Mouse (Mus musculus): Measurements from ENCODE around the gene Capn2. TPM values are rescaled to one million over a fixed set of nuclear protein-coding genes. Genes with fewer than 3 reads are reported as not detected.

Capn2 gene
- polyA plus RNA-seq, 1 experiment from 2014 or later, result 105 TPM

DNA sequence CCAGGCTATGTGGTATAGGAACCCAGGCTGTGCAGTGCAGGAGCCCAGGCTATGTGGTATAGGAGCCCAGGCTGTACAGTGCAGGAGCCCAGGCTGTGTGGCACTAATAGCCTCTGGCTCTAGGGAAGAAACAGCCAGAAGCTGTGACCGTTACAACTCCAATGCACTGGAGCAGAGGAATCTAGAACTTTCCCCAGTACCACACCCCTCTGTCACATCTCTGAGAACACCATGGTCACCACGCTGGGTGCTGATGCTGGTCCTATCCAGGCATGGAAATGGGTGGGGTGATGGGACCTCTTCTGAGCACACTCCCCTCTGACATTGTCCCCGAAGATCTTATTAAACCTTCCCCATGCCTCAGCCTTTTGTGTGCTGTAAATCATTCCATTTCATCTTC is 12.1 kb downstream of the Capn2 start:
- Histone ChIP-seq H3K27ac (no peak overlapping the region), H3K4me1 (replicated peaks) (peaks cover 30% of the 10 kb centered on the region), H3K36me3 (peaks cover 45% of the 10 kb centered on the region), H3K9me3 (no peaks in the 10 kb centered on the region), H3K4me3 (no peak overlapping the region), H3K27me3 (ENCODE audit: insufficient read depth, poor library complexity, severe bottlenecking) (no peaks in the 10 kb centered on the region)
- 91% methylated on average over 3 of the region's 3 CpGs for WGBS
- DNase-seq (ENCODE audit: low spot score), result no peak

DNA sequence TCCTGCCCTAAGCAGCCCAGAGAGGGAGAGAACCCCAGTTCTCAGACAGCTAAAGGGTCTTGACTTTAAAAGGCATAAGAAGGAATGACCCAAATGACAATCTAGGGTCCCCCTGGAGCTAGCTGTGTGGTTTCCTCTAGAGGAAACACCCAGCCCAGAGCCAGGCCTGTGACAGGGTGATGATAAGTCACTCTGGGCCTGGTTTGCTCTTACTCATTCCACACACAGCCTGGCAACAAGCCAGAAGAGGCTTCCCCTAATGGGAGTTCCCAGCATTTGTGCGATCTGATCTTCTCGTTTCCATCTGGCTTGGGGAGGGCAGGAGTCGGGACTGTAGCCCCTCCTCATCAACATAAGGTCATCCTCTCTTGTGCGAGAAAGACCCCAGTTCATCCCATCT is 13.2 kb downstream of the Capn2 start:
- Histone ChIP-seq H3K27me3 (ENCODE audit: insufficient read depth, poor library complexity, severe bottlenecking) (no peaks in the 10 kb centered on the region), H3K9me3 (no peaks in the 10 kb centered on the region), H3K4me1 (replicated peaks) (peaks cover 31% of the 10 kb centered on the region), H3K27ac (no peak overlapping the region), H3K36me3 (peaks cover 35% of the 10 kb centered on the region), H3K4me3 (no peak overlapping the region)
- DNase-seq (ENCODE audit: low spot score), result no peak
- 41% methylated on average over 4 of the region's 4 CpGs for WGBS

DNA sequence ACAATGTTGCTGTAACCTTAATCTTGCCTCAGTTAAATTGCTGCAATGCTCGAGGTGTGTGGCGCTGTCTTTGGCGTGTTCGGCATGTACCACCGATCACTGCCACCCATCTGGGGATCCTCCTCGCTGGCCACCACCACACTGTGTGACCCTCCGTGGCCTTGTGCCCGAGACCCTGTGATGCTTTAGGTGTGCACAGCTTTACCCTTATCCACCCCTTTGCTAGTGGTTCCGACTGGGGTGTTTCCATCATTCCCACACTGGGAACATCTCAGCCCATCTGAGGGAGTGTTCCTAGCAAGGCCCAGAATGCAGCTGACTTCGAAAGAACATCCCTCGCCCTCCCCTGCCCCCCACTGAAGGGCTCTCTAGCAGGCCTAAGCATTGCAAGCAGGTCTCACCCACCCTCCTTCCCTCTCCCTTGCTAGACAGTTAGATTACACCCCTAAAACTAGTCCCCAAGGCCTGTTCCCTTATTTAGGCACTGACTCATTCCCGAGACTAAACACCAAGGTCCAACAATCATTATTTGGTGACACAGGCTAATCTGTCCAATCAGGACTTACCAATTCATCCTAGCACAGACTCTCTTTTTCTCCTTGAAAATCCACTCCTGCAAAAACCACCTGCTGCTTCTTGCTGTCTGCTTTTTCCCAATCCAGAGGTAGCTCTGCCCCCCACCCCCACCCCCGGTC is 14.1 kb downstream of the Capn2 start:
- no peak overlapping the region for H3K4me3 ChIP-seq
- no peak for DNase-seq (ENCODE audit: low spot score)
- no peaks in the 10 kb centered on the region for H3K9me3 ChIP-seq
- 89% methylated on average over 13 of the region's 13 CpGs for WGBS
- no peaks in the 10 kb centered on the region for H3K27me3 ChIP-seq (ENCODE audit: insufficient read depth, poor library complexity, severe bottlenecking)
- H3K4me1 ChIP-seq (replicated peaks), result peaks cover 27% of the 10 kb centered on the region
- peaks cover 26% of the 10 kb centered on the region for H3K36me3 ChIP-seq
- no peak overlapping the region for H3K27ac ChIP-seq

DNA sequence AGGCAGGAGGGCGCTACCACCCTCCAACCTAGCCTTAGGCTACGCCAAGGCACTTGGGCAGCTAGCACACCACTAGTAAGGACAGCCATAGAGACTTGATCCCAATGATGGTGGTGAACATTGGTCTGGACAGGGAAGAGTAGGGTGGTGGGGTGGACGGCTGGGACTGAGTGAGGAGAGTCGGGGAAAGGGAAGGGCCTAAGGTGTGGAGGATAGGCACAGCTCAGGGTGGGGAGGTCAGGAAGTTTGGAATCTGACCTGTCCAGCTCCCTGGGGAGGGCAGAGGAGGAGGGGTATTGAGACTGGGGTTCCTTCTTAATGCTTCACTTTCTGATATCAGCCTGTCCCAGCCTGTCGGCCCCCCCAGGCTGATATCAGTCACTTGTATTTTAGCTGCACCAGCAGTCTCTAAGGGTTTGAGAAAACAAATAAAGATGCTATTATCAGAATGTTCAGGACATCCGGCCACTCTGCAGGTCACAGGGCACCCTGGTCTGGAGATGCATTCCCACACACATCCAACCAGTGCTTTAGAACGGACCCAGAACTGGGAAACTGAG is 14.8 kb downstream of the Capn2 start:
- H3K27ac ChIP-seq, result no peak overlapping the region
- no peak overlapping the region for H3K4me3 ChIP-seq
- H3K36me3 ChIP-seq, result peaks cover 25% of the 10 kb centered on the region
- WGBS, result 87% methylated on average over 7 of the region's 7 CpGs
- peaks cover 27% of the 10 kb centered on the region for H3K4me1 ChIP-seq (replicated peaks)
- no peaks in the 10 kb centered on the region for H3K9me3 ChIP-seq
- no peaks in the 10 kb centered on the region for H3K27me3 ChIP-seq (ENCODE audit: insufficient read depth, poor library complexity, severe bottlenecking)
- no peak for DNase-seq (ENCODE audit: low spot score)

DNA sequence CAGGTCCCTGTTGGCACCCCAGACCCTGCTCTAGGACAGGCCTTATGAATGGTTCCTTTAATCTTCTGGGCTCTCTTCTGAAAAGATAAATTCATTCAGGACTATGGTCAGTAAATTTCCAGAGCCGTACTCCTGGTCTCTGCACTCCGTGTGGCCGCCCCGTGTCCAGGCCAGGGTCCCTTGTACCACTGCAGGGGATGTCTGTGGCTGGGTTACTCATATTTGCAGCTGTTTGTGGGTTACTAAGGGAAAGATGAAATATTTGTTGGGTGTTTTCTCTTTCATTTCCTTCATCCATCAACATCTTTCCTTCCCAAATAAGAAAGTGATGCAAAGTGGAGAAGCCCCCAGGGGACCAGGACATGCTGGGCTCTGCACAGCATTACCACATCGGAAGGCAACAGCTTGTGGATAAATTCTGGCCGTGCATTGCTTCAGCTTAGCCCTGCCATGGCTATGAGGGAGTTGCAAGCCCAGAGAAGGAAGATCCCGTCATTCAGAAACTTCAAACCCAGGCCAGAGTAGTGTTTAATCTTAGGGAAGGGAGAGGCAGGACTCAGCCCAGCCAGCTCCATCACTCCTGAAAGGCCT is 15.5 kb downstream of the Capn2 start:
- H3K9me3 ChIP-seq, result no peaks in the 10 kb centered on the region
- no peak for DNase-seq (ENCODE audit: low spot score)
- H3K36me3 ChIP-seq, result peaks cover 25% of the 10 kb centered on the region
- no peaks in the 10 kb centered on the region for H3K27me3 ChIP-seq (ENCODE audit: insufficient read depth, poor library complexity, severe bottlenecking)
- no peak overlapping the region for H3K27ac ChIP-seq
- WGBS, result 89% methylated on average over 7 of the region's 7 CpGs
- H3K4me1 ChIP-seq (replicated peaks), result peaks cover 31% of the 10 kb centered on the region
- no peak overlapping the region for H3K4me3 ChIP-seq

DNA sequence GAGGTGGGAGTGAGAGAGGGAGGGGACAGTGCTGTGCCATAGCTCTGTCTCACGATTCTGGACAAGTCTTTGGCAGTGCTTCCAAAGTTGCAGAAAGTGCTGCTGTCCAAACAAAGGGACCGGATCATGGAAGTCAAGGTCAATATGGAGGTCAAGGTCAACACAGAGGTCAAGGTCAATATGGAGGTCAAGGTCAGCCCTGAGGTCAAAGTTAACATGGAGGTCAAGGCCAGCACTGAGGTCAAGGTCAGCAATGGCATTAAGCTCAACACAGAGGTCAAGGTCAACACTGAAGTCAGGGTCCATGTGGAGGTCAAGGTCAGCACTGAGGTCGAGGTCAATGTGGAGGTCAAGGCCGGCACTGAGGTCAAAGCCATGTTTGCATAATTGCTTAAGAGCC is 16.6 kb downstream of the Capn2 start:
- no peak overlapping the region for H3K4me3 ChIP-seq
- peaks cover 16% of the 10 kb centered on the region for H3K36me3 ChIP-seq
- H3K9me3 ChIP-seq, result no peaks in the 10 kb centered on the region
- no peak overlapping the region for H3K27ac ChIP-seq
- DNase-seq (ENCODE audit: low spot score), result no peak
- WGBS, result 87% methylated on average over 4 of the region's 4 CpGs
- H3K4me1 ChIP-seq (replicated peaks), result peaks cover 36% of the 10 kb centered on the region
- no peaks in the 10 kb centered on the region for H3K27me3 ChIP-seq (ENCODE audit: insufficient read depth, poor library complexity, severe bottlenecking)

DNA sequence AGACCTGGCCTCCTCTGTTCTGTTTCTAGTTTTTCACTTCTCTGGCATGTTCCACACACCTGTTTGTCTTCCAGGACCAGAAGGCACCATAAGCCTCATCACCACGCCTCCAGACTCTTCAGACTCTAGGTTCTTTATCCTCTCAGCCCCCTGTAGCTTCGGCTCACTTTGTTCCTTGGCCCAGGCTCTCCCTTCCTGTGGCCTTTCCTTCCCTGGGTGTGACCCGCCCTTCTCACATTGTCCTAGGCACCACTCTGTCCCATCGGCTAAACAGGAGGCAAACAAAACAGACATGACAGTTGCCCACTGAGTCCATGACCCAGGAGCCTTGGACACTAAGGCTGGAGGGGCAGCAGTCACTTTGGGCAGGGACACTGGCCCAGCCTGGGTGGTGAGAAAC is 17.2 kb downstream of the Capn2 start:
- no peak for DNase-seq (ENCODE audit: low spot score)
- Histone ChIP-seq H3K4me3 (no peak overlapping the region), H3K4me1 (replicated peaks) (peaks cover 36% of the 10 kb centered on the region), H3K36me3 (peaks cover 11% of the 10 kb centered on the region), H3K9me3 (no peaks in the 10 kb centered on the region), H3K27me3 (ENCODE audit: insufficient read depth, poor library complexity, severe bottlenecking) (no peaks in the 10 kb centered on the region), H3K27ac (no peak overlapping the region)
- WGBS, result 64% methylated on average over 4 of the region's 4 CpGs

DNA sequence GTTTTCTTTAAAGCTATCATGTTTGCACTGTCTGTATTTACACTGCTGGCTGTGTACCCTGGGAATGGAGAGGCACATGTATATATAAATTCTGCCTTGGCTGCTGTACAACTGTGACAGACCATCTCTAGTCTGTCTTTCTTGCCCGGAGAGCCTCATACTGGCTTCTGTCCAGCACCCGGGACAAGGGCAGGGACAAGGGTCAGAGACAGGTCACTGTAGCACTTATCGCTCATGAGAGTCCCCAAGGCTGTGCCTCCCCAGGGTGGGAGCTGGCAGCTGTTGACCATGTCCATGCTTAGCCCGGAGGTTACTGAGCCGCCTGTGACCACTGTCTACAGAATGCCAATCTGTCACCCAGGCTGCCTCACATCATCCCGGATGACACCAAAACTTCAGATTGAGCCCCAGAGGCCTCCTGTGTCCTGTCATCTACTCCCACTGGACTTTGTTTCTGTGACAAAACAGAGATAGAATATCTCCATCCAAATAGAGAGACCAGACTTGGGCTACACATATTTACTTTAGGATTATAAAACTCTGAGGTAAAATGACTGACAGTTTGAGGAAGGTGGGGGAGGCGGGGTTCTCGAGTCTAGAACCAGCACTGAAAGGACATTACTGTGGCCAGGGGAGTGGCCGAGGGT is 17.8 kb downstream of the Capn2 start:
- 85% methylated on average over 9 of the region's 9 CpGs for WGBS
- no peak for DNase-seq (ENCODE audit: low spot score)

DNA sequence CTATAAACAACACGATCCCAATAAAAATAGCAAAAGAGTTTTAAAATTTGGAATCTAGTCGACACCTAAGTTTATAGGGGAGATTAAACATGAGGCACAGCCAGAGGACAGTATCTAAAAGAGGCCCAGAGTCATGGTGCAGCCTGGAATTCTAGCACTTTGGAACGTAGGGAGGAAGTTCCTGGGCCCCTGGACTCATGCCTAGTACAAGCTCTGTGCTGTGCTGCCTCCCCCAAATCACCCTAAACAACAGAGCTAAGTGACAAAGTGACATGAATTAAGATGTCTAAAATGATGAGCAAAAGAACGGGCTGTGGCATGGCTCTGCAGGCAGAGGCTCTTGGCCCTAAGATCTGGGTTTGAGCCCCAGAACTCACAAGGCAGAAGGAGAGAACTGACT is 19.7 kb downstream of the Capn2 start:
- no peak overlapping the region for H3K4me3 ChIP-seq
- DNase-seq (ENCODE audit: low spot score), result no peak
- no peak overlapping the region for H3K27ac ChIP-seq
- peaks cover 34% of the 10 kb centered on the region for H3K4me1 ChIP-seq (replicated peaks)
- 66% methylated on average over 4 of the region's 4 CpGs for WGBS
- H3K9me3 ChIP-seq, result no peaks in the 10 kb centered on the region
- H3K36me3 ChIP-seq, result peaks cover 7% of the 10 kb centered on the region; the same call in 1 of the 2 replicates
- no peaks in the 10 kb centered on the region for H3K27me3 ChIP-seq (ENCODE audit: insufficient read depth, poor library complexity, severe bottlenecking)

More for the DNA sequence above, 17.8 kb downstream of the Capn2 start:
- H3K4me1 ChIP-seq (replicated peaks), result peaks cover 37% of the 10 kb centered on the region
- no peaks in the 10 kb centered on the region for H3K27me3 ChIP-seq (ENCODE audit: insufficient read depth, poor library complexity, severe bottlenecking)
- H3K27ac ChIP-seq, result no peak overlapping the region
- no peak overlapping the region for H3K4me3 ChIP-seq
- H3K9me3 ChIP-seq, result no peaks in the 10 kb centered on the region
- H3K36me3 ChIP-seq, result peaks cover 7% of the 10 kb centered on the region

DNA sequence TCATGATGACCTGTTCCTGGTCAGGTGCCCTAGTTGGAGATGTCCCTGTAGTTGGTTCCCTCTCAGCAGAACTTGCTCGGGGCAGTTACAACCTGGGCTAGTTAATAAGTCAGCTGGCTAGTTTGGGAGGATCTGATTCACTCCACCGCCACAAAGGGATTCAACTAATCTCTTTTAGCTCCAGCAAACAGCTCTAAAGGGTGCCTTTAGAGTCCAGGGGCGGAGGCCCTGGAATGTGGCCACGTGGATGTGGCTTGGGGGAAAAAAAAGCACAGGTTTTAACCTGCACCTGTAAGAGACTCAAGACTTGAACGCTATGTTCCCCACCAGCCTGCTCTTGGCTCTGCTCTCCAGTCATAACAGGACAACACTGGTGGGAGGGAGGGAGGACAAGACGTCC is 20.7 kb downstream of the Capn2 start:
- H3K27ac ChIP-seq, result no peak overlapping the region
- no peaks in the 10 kb centered on the region for H3K9me3 ChIP-seq
- WGBS, result 64% methylated on average over 6 of the region's 6 CpGs
- peaks cover 12% of the 10 kb centered on the region for H3K36me3 ChIP-seq
- no peak overlapping the region for H3K4me3 ChIP-seq
- no peak for DNase-seq (ENCODE audit: low spot score)
- H3K4me1 ChIP-seq (replicated peaks), result peaks cover 34% of the 10 kb centered on the region
- no peaks in the 10 kb centered on the region for H3K27me3 ChIP-seq (ENCODE audit: insufficient read depth, poor library complexity, severe bottlenecking)

DNA sequence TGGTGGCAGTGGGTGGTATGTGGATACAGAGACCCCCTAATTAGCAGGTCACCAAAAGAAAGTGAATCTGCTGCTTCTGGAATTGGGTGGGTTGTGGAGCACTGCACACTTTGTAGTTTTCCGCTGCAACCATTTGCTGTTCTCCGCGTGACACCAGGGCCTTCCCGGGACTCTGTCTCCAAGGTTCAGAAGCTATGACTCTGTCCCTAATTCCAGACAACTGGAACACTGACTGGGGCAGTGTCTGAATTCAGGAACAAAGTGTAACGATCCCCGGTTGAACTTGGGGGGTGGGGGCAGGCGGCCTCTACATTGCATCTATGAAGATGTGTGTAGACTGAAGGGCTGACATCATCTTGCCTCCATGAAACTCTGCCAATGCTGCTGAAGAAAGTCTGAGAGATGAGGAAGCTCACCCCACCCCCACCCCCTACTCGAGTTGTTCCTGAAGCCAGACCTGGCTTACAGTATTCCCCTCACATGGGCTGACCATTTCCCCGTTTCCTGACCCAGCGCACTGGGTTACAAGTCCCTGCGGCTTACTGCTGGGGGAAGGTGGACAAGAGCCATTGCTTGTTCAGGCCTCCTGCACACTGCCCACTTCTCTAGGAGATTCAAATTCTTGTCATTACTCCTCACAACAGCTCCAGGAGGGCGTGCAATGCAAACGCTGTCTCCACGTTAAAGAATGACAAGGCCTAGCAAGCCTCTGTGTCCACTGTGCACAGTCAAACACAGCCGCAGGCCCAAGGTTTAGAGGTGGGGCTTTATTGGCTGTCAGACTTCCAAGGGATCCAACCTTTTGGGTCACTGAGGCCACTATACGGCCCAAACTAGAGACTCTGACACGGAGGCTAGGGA is 22.9 kb downstream of the Capn2 start:
- Histone ChIP-seq H3K4me3 (no peak overlapping the region), H3K9me3 (no peaks in the 10 kb centered on the region), H3K4me1 (replicated peaks) (peaks cover 38% of the 10 kb centered on the region), H3K36me3 (peaks cover 21% of the 10 kb centered on the region), H3K27me3 (ENCODE audit: insufficient read depth, poor library complexity, severe bottlenecking) (no peaks in the 10 kb centered on the region), H3K27ac (no peak overlapping the region)
- 72% methylated on average over 17 of the region's 17 CpGs for WGBS
- DNase-seq (ENCODE audit: low spot score), result no peak

DNA sequence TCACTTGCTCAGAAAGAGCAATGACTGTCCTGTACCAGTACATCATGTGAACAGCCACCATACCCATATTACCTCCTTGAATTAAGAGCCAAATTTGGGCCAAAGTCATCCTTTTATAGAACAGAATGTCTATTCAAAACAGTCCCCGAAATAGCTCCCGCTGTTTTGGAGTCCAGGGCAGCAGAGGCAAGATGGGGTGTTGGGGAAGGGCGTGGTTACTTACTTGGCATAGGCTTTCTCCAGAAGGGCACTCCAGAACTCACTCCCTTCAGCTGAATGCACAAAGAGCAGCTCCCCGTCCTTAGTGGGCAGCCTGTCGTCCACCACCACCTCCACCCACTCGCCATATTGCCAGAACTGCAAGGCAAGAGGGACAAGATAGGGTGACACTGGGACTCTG is 25.6 kb downstream of the Capn2 start:
- peaks cover 31% of the 10 kb centered on the region for H3K4me1 ChIP-seq (replicated peaks)
- no peaks in the 10 kb centered on the region for H3K9me3 ChIP-seq
- DNase-seq (ENCODE audit: low spot score), result no peak
- no peak overlapping the region for H3K4me3 ChIP-seq
- WGBS, result 89% methylated on average over 6 of the region's 6 CpGs
- H3K27ac ChIP-seq, result no peak overlapping the region
- no peaks in the 10 kb centered on the region for H3K27me3 ChIP-seq (ENCODE audit: insufficient read depth, poor library complexity, severe bottlenecking)
- H3K36me3 ChIP-seq, result peaks cover 47% of the 10 kb centered on the region

Measured in hindbrain, embryonic 10.5 days (tissue).